Mouse (Mus musculus) small intestine, adult 2 months (tissue): ENCODE data around the gene Hist1h2ac.

Experiments
- CTCF ChIP-seq: fragments of 200-500 bp; IDR thresholded peaks from 2 replicates; pipeline ENCODE4 v1.5.1; 2012; ENCODE audit warnings: low read depth, mild to moderate bottlenecking, control low read depth, inconsistent platforms, low read length, moderate library complexity, mixed read lengths; ENCODE audit not compliant: insufficient replicate concordance, insufficient read length; ENCODE audit errors: extremely low read depth
- POLR2A ChIP-seq: fragments of 200-500 bp; IDR thresholded peaks from 2 replicates; pipeline ENCODE4 v1.6.1; 2012; ENCODE audit warnings: low read depth, mild to moderate bottlenecking, control low read depth, inconsistent platforms, low read length, moderate library complexity

GRCm38 (mm10) chr13:23724239-23724638 is 40.5 kb upstream of the Hist1h2ac start:
- TF ChIP-seq CTCF (no peak), POLR2A (no peak)
